Mouse (Mus musculus) megakaryocyte, embryonic 14.5 days (primary cell): Measurements from ENCODE around the gene Skor1.

Source experiments
- FLI1 ChIP-seq: IDR thresholded peaks from 2 replicates; pipeline ENCODE4 v1.6.1; 2012; ENCODE audit warnings: low read length, inconsistent platforms, mixed read lengths
- GATA1 ChIP-seq: IDR thresholded peaks from 3 replicates; pipeline ENCODE4 v1.6.1; 2012; ENCODE audit warnings: mixed read lengths, low read length, inconsistent platforms, borderline replicate concordance

- TF ChIP-seq GATA1 (no peak), FLI1 (no peak)
Observed at GRCm38 (mm10) chr9:63174001-63174721, 25.4 kb upstream of the Skor1 start.
